Mouse (Mus musculus) brain, embryonic 14.5 days (tissue): Measurements from ENCODE around the gene Dtx2. TPM values are rescaled to one million over a fixed set of nuclear protein-coding genes. Genes with fewer than 3 reads are reported as not detected.
A peak's percentile ranks its signal among the peaks of the same experiment; 100 is the strongest.
"Not testable (repeated sequence)": the region's sequence is repeated elsewhere in the genome, so short reads cannot be mapped to it uniquely, and the experiment has no call there.

ENCODE experiments used
- DNase-seq: peaks from one replicate; pipeline ENCODE4 v3.0.0-alpha.2; 2011; ENCODE audit warnings: low read depth
- CTCF ChIP-seq: fragments of 200-500 bp; IDR thresholded peaks from 2 replicates; pipeline ENCODE4 v1.5.1; 2012; ENCODE audit warnings: inconsistent platforms, mild to moderate bottlenecking, moderate library complexity, borderline replicate concordance; ENCODE audit not compliant: insufficient read depth, insufficient read length; ENCODE audit errors: extremely low read depth
- POLR2A ChIP-seq: fragments of 200-500 bp; IDR thresholded peaks from 2 replicates; pipeline ENCODE4 v1.6.1; 2012; ENCODE audit warnings: mild to moderate bottlenecking, inconsistent platforms, borderline replicate concordance; ENCODE audit not compliant: poor library complexity, insufficient read depth, insufficient read length, severe bottlenecking; ENCODE audit errors: extremely low read depth
- polyA plus RNA-seq: library from polyadenylated mRNA; depleted of rRNA; stranded (reverse); fragments of >200 nt; gene quantifications from 2 replicates; pipeline ENCODE4 v1.2.3, GENCODE M21; 2012

The Dtx2 gene
- polyA plus RNA-seq, 1 experiment: 26.7 TPM

- TF ChIP-seq CTCF (no peak), POLR2A (no peak)
- no peak for DNase-seq
These were observed 42.1 kb downstream of the Dtx2 start for GRCm38 (mm10) chr5:136036667-136037066.

DNA sequence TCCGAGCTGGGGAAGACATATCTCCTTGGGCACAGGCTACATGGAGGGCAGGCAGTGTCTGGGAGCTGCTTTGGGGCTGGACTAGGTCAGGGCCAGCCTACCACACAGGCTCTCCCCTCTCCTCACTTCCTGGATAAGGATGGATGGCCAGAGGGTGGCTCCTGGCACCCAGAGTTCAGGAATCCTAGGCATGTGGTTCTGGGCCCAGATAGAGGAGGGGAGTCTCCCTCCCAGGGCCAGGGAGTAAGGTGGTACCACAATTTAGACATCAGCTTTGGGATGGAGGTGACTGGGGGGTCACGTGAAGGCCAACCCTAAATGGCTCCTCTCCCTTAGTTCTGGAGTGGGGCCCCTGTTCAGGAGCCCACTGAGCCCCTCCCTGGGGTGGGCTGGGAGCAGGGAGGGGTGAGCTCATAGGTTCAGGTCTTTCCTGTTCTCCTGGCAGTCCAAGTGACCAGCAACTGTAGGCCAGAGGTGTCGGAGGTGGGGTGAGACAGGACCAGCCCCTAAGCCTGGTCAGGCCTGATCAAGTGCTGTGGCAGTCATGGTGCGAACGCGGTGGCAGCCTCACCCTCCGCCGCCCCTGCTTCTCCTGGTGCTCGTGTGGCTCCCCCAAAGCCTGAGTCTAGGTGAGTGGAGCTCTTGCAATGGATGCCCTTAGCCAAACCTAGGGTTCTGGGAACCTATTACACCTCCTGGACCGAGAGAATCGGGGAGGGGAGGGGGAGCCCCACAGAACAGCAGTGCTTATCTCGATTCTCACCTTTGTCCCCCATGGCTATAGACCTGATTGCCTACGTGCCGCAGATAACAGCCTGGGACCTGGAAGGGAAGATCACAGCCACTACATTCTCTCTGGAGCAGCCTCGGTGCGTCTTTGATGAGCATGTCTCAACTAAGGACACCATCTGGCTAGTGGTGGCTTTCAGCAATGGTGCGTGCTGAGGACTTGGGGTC lies 43.9 kb downstream of the Dtx2 start, which contains the start of gene Upk3b:
Gene Upk3b (plus strand): TSS at position 239 of the 957 bp plus-strand sequence.
- TF ChIP-seq CTCF: no peak
- no peak for TF ChIP-seq POLR2A
- no peak for DNase-seq

DNA sequence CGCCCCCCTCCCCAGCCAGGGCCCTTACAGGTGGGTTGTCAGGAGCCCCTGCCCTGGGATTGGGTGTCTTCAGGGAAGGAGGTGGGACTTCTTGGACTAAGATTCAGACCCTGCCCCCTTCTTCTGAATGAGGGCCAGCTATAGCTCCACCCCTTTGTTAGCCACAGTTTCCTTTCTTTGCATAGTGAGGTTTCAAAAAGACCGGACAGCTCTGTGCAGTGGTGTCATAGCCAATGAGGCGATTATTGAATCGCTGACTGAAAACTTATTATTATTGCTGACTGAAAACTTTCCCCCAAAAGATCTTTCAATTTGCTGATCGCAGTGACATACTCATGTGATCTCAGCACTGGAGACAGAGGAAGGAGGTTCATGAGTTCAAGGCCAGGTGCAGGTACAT lies 45.6 kb downstream of the Dtx2 start:
- no peak for TF ChIP-seq POLR2A
- TF ChIP-seq CTCF: no peak
- DNase-seq: peak; percentile 17

DNA sequence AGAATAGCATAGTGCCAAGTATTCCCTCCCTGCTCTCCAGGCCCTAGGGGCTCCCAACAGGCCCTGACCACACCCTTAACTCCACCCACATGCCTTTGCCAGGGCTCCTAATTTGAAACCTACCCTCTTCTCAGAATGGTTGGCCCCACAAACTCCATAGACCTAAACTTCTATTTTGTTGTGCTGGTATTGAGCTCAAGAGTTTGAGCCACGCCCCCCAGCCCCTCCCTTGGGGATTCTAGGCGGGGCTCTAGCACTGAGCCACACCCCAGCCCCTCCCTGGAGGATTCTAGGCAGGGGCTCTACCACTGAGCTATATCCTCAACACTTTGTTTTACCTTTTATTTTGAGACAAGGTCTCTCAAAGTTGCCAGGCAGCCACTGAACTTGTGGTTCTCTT lies 46.7 kb downstream of the Dtx2 start:
- TF ChIP-seq POLR2A (no peak), CTCF (no peak)
- DNase-seq: no peak

DNA sequence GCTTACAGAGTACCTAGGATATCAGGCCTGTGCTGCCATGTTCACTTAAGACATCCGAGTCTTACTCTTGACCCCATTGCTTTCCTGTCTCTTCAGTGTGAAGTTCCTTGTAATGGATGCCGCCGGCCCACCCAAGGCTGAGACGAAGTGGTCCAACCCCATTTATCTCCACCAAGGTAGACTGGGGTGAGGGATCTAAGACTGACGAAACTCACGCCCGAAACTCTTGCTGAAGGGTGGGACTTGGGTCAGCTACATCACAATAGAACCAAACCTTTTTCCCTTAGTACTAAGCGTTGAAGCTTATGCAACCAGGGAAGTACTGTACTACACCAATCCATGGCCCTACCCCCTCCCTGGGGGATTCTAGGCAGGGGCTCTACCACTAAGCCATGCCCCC lies 47.1 kb downstream of the Dtx2 start:
- DNase-seq: no peak
- TF ChIP-seq CTCF: no peak
- no peak for TF ChIP-seq POLR2A

DNA sequence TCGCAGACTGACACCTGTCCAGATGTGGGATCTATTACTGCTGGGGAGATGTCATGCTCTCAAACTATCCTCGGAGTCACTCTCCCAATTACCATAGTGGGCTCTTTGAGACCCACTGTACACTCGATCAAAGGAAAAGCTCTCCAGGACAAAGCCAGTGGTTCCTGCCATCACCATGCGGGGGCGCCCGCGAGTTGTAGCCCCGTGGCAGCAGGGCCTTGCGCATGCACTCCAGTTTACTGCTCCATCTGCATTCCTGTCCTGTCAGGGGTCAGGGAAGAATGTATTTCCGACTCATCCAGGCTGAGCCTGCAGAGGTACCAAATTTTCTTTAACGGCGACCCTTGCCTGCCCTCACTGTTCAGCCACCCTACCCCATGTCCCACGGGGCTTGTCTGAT lies 50.3 kb downstream of the Dtx2 start:
- TF ChIP-seq CTCF (peak; percentile 10; the same call in 1 of the 2 replicates), POLR2A (no peak)
- DNase-seq: no peak

DNA sequence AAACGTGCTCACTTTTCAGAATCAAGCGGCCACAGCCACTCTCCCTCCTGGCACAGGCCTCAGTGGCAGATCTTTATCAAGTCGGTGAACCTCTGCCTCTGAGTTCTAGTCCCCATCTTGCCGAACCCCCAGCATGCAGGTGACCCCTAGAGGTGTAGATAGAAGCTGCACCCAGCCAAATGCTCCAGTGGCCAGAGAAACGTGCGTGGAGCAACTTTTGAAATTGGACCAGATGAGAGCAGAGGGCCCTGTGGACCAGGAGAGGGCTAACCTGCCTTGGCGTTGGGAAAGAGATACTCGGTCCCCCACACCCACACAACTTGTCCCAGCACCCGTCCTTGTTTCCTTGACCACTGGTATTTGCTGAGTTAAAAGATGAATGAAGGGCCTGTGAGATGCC lies 50.8 kb downstream of the Dtx2 start:
- TF ChIP-seq CTCF (peak; percentile 41; the same call in 1 of the 2 replicates), POLR2A (no peak)

GRCm38 (mm10) chr5:136045987-136046386 lies 51.4 kb downstream of the Dtx2 start:
- DNase-seq: peak; percentile 82
- TF ChIP-seq CTCF (peak; percentile 92), POLR2A (no peak)

More for the DNA sequence above, 50.8 kb downstream of the Dtx2 start:
- DNase-seq: peak; percentile 41

GRCm38 (mm10) chr5:136048541-136048940 lies 53.9 kb downstream of the Dtx2 start:
- not testable (repeated sequence) for DNase-seq

- TF ChIP-seq CTCF: no peak
- no peak for TF ChIP-seq POLR2A
- no peak for DNase-seq
These were observed 55.3 kb downstream of the Dtx2 start for GRCm38 (mm10) chr5:136049926-136050325.

- DNase-seq: peak; percentile 83
- TF ChIP-seq POLR2A: no peak
- no peak for TF ChIP-seq CTCF
These were observed 56.9 kb downstream of the Dtx2 start for GRCm38 (mm10) chr5:136051231-136052085.

- TF ChIP-seq CTCF (no peak), POLR2A (no peak)
These were observed 58.5 kb downstream of the Dtx2 start for GRCm38 (mm10) chr5:136052861-136053655.

More at GRCm38 (mm10) chr5:136052861-136053655, 58.5 kb downstream of the Dtx2 start:
- no peak for DNase-seq
